Mouse (Mus musculus): ENCODE data around the gene Zfr. TPM values are rescaled to one million over a fixed set of nuclear protein-coding genes. Genes with fewer than 3 reads are reported as not detected.

Gene Zfr
- total and polyA plus RNA-seq, 3 experiments, result 65.3 to 421 (median 77.6) TPM

DNA sequence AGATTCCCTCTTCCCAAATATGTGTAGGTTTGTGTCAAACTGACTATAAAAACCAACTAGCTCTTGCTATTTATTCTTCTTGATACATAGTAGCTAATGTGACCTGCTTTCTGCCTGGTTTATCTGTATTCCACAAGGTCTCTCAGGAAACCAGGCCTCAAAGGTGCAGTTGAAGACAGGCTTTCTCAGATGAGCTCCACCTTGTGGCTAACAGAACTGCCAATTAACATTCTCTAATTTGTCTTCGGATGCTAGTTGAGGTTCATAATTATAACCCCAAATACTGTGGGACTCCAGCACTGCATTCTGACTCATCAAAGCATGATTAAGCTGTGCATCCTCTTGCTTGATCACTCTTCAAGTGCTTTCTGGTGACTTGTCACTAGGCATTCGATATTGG is 4.2 kb upstream of the Zfr start:
- no peak for DNase-seq (ENCODE audit: low spot score)
- peaks cover 29% of the 10 kb centered on the region for H3K4me1 ChIP-seq (ENCODE audit: insufficient read depth, low read depth, low read length)
- 0 out of 2 replicates have a peak, but pooled peaks cover 2% of the 10 kb centered on the region for H3K9me3 ChIP-seq (replicated peaks)
- ATAC-seq (ENCODE audit: extremely low read depth, insufficient number of reproducible peaks, low FRiP score, poor library complexity, severe bottlenecking), result no peak
- H3K36me3 ChIP-seq (replicated peaks), result no peaks in the 10 kb centered on the region
- no peak overlapping the region for H3K4me3 ChIP-seq (ENCODE audit: low read depth, low read length)
- TF ChIP-seq POLR2AphosphoS5 (IDR thresholded peaks at IDR 0.05; ENCODE audit: insufficient replicate concordance, low read depth, low read length) (no peak), TAL1 (conservative IDR thresholded peaks at IDR 0.05; ENCODE audit: low read depth, low read length) (no peak), GATA1 (IDR thresholded peaks at IDR 0.05; ENCODE audit: borderline replicate concordance, low read length) (no peak), CTCF (IDR thresholded peaks at IDR 0.05; ENCODE audit: low read depth, low read length) (no peak), GATA2 (IDR thresholded peaks at IDR 0.05; ENCODE audit: borderline replicate concordance, low read depth, low read length) (no peak)
- 0 out of 2 replicates have a peak, but pooled peaks cover 2% of the 10 kb centered on the region for H3K27me3 ChIP-seq (ENCODE audit: insufficient read depth, low read length)

DNA sequence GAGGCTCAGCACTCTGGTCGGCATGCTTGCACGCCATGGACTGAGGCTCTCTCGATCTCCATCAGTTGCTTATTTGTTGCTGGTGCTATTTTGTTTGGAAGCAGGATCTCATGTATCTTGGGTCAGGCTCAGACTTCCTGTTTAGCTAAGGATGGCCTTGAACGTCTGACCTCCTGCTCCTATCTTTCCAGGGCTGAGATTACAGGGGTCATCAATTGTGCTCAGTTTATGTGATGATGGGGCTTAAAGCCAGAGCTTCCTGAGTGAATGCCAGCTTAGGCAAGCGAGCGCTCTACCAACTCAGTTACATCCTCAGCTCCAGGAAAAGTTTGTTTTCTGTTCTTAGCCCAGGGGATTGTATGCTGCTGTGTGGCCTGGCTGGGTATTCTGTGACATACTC is 3.1 kb upstream of the Zfr start:
- Histone ChIP-seq H3K4me1 (ENCODE audit: insufficient read depth, low read depth, low read length) (peaks cover 32% of the 10 kb centered on the region), H3K36me3 (replicated peaks) (no peaks in the 10 kb centered on the region), H3K27me3 (ENCODE audit: insufficient read depth, low read length) (0 out of 2 replicates have a peak, but pooled peaks cover 2% of the 10 kb centered on the region), H3K4me3 (ENCODE audit: low read depth, low read length) (no peak overlapping the region), H3K9me3 (replicated peaks) (no peaks in the 10 kb centered on the region)
- ATAC-seq (ENCODE audit: extremely low read depth, insufficient number of reproducible peaks, low FRiP score, poor library complexity, severe bottlenecking), result no peak
- TF ChIP-seq GATA1 (IDR thresholded peaks at IDR 0.05; ENCODE audit: borderline replicate concordance, low read length), result no peak
- no peak for TF ChIP-seq TAL1 (conservative IDR thresholded peaks at IDR 0.05; ENCODE audit: low read depth, low read length)
- no peak for TF ChIP-seq GATA2 (IDR thresholded peaks at IDR 0.05; ENCODE audit: borderline replicate concordance, low read depth, low read length)
- TF ChIP-seq POLR2AphosphoS5 (IDR thresholded peaks at IDR 0.05; ENCODE audit: insufficient replicate concordance, low read depth, low read length), result no peak
- no peak for TF ChIP-seq CTCF (IDR thresholded peaks at IDR 0.05; ENCODE audit: low read depth, low read length)
- no peak for DNase-seq (ENCODE audit: low spot score)

DNA sequence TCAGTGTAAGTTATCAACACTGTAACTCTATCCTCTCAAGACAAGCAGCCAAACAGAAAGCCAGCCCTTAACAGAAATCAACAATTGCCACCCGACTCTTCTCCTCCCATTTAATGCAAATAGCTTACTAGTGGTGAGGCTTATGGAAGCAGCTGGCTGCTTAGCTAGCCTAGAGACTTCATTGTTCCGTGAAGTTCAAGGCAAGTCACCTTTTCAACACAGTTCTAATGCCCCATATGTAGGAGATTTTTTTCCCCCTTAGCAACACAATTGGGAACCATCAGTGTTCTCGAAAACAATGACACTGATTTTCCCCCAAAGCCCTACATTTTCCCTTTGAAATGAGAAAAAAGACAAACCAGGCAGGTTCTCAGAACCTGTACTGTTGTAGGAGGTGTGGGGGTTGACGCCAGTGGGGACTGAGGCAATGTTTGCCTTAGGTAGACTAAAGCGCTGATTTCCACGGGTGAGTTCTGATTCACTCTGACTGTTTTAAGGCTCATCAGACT is 1.9 kb upstream of the Zfr start:
- Histone ChIP-seq H3K4me3 (ENCODE audit: low read depth, low read length) (no peak overlapping the region), H3K27me3 (ENCODE audit: insufficient read depth, low read length) (no peaks in the 10 kb centered on the region), H3K4me1 (ENCODE audit: insufficient read depth, low read depth, low read length) (peaks cover 32% of the 10 kb centered on the region), H3K9me3 (replicated peaks) (no peaks in the 10 kb centered on the region), H3K36me3 (replicated peaks) (peaks cover 3% of the 10 kb centered on the region)
- ATAC-seq (ENCODE audit: extremely low read depth, insufficient number of reproducible peaks, low FRiP score, poor library complexity, severe bottlenecking) (no peak), DNase-seq (ENCODE audit: low spot score) (no peak)
- TF ChIP-seq POLR2AphosphoS5 (IDR thresholded peaks at IDR 0.05; ENCODE audit: insufficient replicate concordance, low read depth, low read length), result no peak
- TF ChIP-seq TAL1 (conservative IDR thresholded peaks at IDR 0.05; ENCODE audit: low read depth, low read length), result no peak
- TF ChIP-seq GATA1 (IDR thresholded peaks at IDR 0.05; ENCODE audit: borderline replicate concordance, low read length), result no peak
- no peak for TF ChIP-seq GATA2 (IDR thresholded peaks at IDR 0.05; ENCODE audit: borderline replicate concordance, low read depth, low read length)
- TF ChIP-seq CTCF (IDR thresholded peaks at IDR 0.05; ENCODE audit: low read depth, low read length), result no peak

DNA sequence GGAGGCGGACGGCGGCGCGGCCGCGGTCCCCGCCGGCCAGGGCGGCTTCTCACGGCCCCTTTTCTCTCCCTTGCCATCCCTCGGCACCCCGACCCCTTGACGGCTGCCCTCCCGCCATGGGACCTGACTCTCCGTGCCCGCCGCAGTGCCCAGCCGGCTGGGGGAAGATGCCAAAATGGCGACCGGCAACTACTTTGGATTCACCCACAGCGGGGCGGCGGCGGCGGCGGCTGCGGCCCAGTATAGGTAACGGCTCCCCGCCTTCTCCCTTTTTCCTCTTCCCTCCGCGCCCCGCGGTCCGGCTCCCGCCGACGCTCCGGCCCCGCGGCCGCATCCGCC is 431 bp downstream of the Zfr start:
- TF ChIP-seq POLR2AphosphoS5 (IDR thresholded peaks at IDR 0.05; ENCODE audit: insufficient replicate concordance, low read depth, low read length) (no peak), TAL1 (conservative IDR thresholded peaks at IDR 0.05; ENCODE audit: low read depth, low read length) (no peak), GATA1 (IDR thresholded peaks at IDR 0.05; ENCODE audit: borderline replicate concordance, low read length) (no peak), GATA2 (IDR thresholded peaks at IDR 0.05; ENCODE audit: borderline replicate concordance, low read depth, low read length) (no peak), CTCF (IDR thresholded peaks at IDR 0.05; ENCODE audit: low read depth, low read length) (no peak)
- no peaks in the 10 kb centered on the region for H3K27me3 ChIP-seq (ENCODE audit: insufficient read depth, low read length)
- DNase-seq (ENCODE audit: low spot score), result no peak
- peak overlapping the region; percentile 92 for H3K4me3 ChIP-seq (ENCODE audit: low read depth, low read length)
- peaks cover 36% of the 10 kb centered on the region for H3K4me1 ChIP-seq (ENCODE audit: insufficient read depth, low read depth, low read length)
- H3K9me3 ChIP-seq (replicated peaks), result no peaks in the 10 kb centered on the region
- ATAC-seq (ENCODE audit: extremely low read depth, insufficient number of reproducible peaks, low FRiP score, poor library complexity, severe bottlenecking), result no peak
- peaks cover 15% of the 10 kb centered on the region for H3K36me3 ChIP-seq (replicated peaks)

DNA sequence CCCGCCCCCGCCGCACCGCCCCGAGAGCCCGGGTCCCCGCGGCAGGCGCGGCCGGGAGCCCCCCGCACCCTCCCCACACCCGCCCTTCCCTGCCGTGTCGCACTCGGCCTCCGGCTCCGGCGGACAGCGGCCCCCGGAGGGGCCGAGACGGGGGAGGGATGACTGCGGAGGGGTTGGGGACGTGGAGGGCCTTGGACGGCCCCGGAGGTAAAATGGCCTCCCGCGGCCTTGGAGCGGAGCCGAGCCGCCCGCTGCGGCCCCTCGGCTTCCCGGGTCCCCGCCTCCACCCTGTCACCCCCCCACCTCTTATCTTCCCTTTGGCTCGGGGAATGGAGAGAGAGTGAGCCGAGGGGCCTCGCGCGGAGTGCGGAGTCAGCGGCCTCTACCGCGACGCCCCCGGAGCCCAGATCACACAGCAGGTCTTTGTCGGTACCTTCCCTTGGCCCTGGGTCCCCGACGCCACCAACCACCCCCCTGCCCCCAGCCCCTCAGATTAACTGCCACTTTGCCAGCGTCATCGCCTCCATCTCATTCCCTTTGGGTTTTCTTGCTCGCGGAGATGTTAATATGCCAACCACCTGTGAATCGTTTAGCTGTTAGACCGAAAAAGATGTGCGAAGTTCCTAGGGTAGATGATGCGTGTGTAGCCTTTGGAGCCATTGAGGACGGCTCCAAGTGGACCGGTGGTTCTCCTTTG is 949 bp downstream of the Zfr start:
- Histone ChIP-seq H3K27me3 (ENCODE audit: insufficient read depth, low read length) (no peaks in the 10 kb centered on the region), H3K36me3 (replicated peaks) (peaks cover 15% of the 10 kb centered on the region), H3K4me1 (ENCODE audit: insufficient read depth, low read depth, low read length) (peaks cover 36% of the 10 kb centered on the region), H3K4me3 (ENCODE audit: low read depth, low read length) (peak overlapping the region; percentile 92), H3K9me3 (replicated peaks) (no peaks in the 10 kb centered on the region)
- peak; percentile 30 for ATAC-seq (ENCODE audit: extremely low read depth, insufficient number of reproducible peaks, low FRiP score, poor library complexity, severe bottlenecking)
- DNase-seq (ENCODE audit: low spot score), result peak; percentile 61
- TF ChIP-seq POLR2AphosphoS5 (IDR thresholded peaks at IDR 0.05; ENCODE audit: insufficient replicate concordance, low read depth, low read length) (no peak), CTCF (IDR thresholded peaks at IDR 0.05; ENCODE audit: low read depth, low read length) (no peak), TAL1 (conservative IDR thresholded peaks at IDR 0.05; ENCODE audit: low read depth, low read length) (no peak), GATA2 (IDR thresholded peaks at IDR 0.05; ENCODE audit: borderline replicate concordance, low read depth, low read length) (no peak), GATA1 (IDR thresholded peaks at IDR 0.05; ENCODE audit: borderline replicate concordance, low read length) (no peak)

DNA sequence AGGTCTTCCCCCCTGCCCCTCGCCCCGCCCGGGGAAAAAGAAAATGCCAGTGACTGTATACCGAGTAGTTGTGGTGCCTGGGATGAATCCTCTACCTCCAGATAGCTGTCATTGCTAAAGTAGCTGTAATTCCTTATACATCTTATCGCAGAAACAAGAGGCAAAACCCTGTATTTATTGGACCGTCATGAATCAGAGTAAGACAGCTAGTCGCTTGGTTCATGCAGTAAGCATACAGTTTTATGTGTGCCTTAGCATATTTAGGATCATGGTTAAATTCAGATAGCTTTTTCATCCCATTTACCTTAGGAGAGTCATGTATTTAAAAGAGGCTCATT is 1.5 kb downstream of the Zfr start:
- Histone ChIP-seq H3K4me3 (ENCODE audit: low read depth, low read length) (peak overlapping the region; percentile 92), H3K27me3 (ENCODE audit: insufficient read depth, low read length) (no peaks in the 10 kb centered on the region), H3K4me1 (ENCODE audit: insufficient read depth, low read depth, low read length) (peaks cover 36% of the 10 kb centered on the region), H3K9me3 (replicated peaks) (no peaks in the 10 kb centered on the region), H3K36me3 (replicated peaks) (peaks cover 15% of the 10 kb centered on the region)
- DNase-seq (ENCODE audit: low spot score) (no peak), ATAC-seq (ENCODE audit: extremely low read depth, insufficient number of reproducible peaks, low FRiP score, poor library complexity, severe bottlenecking) (no peak)
- no peak for TF ChIP-seq GATA2 (IDR thresholded peaks at IDR 0.05; ENCODE audit: borderline replicate concordance, low read depth, low read length)
- TF ChIP-seq POLR2AphosphoS5 (IDR thresholded peaks at IDR 0.05; ENCODE audit: insufficient replicate concordance, low read depth, low read length), result no peak
- no peak for TF ChIP-seq TAL1 (conservative IDR thresholded peaks at IDR 0.05; ENCODE audit: low read depth, low read length)
- no peak for TF ChIP-seq CTCF (IDR thresholded peaks at IDR 0.05; ENCODE audit: low read depth, low read length)
- TF ChIP-seq GATA1 (IDR thresholded peaks at IDR 0.05; ENCODE audit: borderline replicate concordance, low read length), result no peak

Measured in G1E (cell line).